ENCODE assay signal across 7 mouse cellular contexts in the genomic region with DNA sequence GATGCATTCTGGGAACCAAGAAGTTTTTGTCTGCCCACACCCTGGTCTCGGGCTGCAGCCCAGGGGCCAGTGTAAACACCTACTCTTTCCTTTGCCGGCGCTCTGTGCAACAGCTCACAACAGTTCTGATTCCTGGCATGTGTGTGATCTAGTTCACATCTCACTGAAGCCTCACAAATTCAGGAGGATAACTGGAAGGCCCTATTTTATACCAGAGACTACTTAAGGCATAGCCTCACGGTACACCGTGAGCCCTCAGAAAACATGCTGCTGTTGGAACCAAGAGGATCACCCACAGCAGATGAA. TPM values are rescaled to one million over a fixed set of nuclear protein-coding genes. Genes with fewer than 3 reads are reported as not detected.
DNase-seq lines count a peak whose midpoint lies in the region; ATAC-seq and TF ChIP-seq lines count a peak whose summit lies in the region.

No protein-coding gene starts in this region.

- peak overlapping the region; percentile 90 for H3K27ac ChIP-seq in left cerebral cortex, adult 2 months
- 0 out of 2 replicates have a peak overlapping the region, but pooled peaks have one; percentile 54 for H3K27ac ChIP-seq in forebrain, embryonic 11.5 days (ENCODE audit: low read depth, low read length)
- peak overlapping the region; percentile 65 for H3K27ac ChIP-seq in hindbrain, postnatal 0 days
- peak overlapping the region; percentile 92 for H3K27ac ChIP-seq in neural tube, embryonic 13.5 days (replicated peaks)

- no peak overlapping the region for H3K4me2 ChIP-seq in forebrain, embryonic 11.5 days (ENCODE audit: low read depth, low read length, severe bottlenecking)
- no peak overlapping the region for H3K4me2 ChIP-seq in hindbrain, postnatal 0 days (ENCODE audit: low read depth, low read length)
- no peak overlapping the region for H3K4me2 ChIP-seq in neural tube, embryonic 13.5 days

- H3K9ac ChIP-seq in forebrain, embryonic 11.5 days (ENCODE audit: low read length): no peak overlapping the region; the same call in 1 of the 2 replicates
- H3K9ac ChIP-seq in hindbrain, postnatal 0 days (replicated peaks; ENCODE audit: low read length): no peak overlapping the region
- peak overlapping the region; percentile 26 for H3K9ac ChIP-seq in neural tube, embryonic 13.5 days

- peak; percentile 63 for ATAC-seq in forebrain, embryonic 11.5 days (replicated peaks; ENCODE audit: low FRiP score)
- no peak for ATAC-seq in hindbrain, postnatal 0 days
- peak; percentile 40; the same call in 1 of the 2 replicates for ATAC-seq in neural tube, embryonic 13.5 days (ENCODE audit: low read depth)

- H3K9me3 ChIP-seq in forebrain, embryonic 11.5 days (ENCODE audit: control insufficient read depth, low read length): no peaks in the 10 kb centered on the region
- H3K9me3 ChIP-seq in hindbrain, postnatal 0 days (ENCODE audit: low read length): no peaks in the 10 kb centered on the region
- H3K9me3 ChIP-seq in neural tube, embryonic 13.5 days: no peaks in the 10 kb centered on the region

- no peaks in the 10 kb centered on the region for H3K36me3 ChIP-seq in forebrain, embryonic 11.5 days (ENCODE audit: control insufficient read depth, insufficient read depth, low read length)
- no peaks in the 10 kb centered on the region for H3K36me3 ChIP-seq in hindbrain, postnatal 0 days (ENCODE audit: insufficient read depth, low read length)
- H3K36me3 ChIP-seq in neural tube, embryonic 13.5 days: no peaks in the 10 kb centered on the region

- no peak overlapping the region for H3K4me3 ChIP-seq in left cerebral cortex, adult 2 months
- no peak overlapping the region for H3K4me3 ChIP-seq in forebrain, embryonic 11.5 days (ENCODE audit: low read depth, low read length)
- no peak overlapping the region for H3K4me3 ChIP-seq in hindbrain, postnatal 0 days (ENCODE audit: low read length)
- H3K4me3 ChIP-seq in neural tube, embryonic 13.5 days: no peak overlapping the region

- DNase-seq in left cerebral cortex, adult 2 months (ENCODE audit: extremely low spot score in 1 of 2, low spot score in 2 of 2): no peak
- DNase-seq in left cerebral cortex, postnatal 36 days (ENCODE audit: low spot score in 2 of 2): no peak
- DNase-seq in forebrain, embryonic 11.5 days (ENCODE audit: low spot score): no peak
- DNase-seq in hindbrain, postnatal 0 days (ENCODE audit: low spot score): no peak
- DNase-seq in thymus, postnatal 10 days (ENCODE audit: low spot score in 2 of 2): no peak
- no peak for DNase-seq in left cerebral cortex, postnatal 14 days (ENCODE audit: low spot score in 2 of 2)

- H3K4me1 ChIP-seq in forebrain, embryonic 11.5 days (replicated peaks; ENCODE audit: control insufficient read depth, insufficient read depth, low read length): peaks cover 14% of the 10 kb centered on the region; the same call in 1 of the 2 replicates
- peaks cover 20% of the 10 kb centered on the region; the same call in 1 of the 2 replicates for H3K4me1 ChIP-seq in hindbrain, postnatal 0 days (ENCODE audit: insufficient read depth, low read length)
- H3K4me1 ChIP-seq in neural tube, embryonic 13.5 days (replicated peaks): peaks cover 30% of the 10 kb centered on the region

- WGBS in forebrain, embryonic 11.5 days: 49% methylated on average over 5 of the region's 5 CpGs
- WGBS in hindbrain, postnatal 0 days: 40% methylated on average over 5 of the region's 5 CpGs
- WGBS in neural tube, embryonic 13.5 days: 47% methylated on average over 5 of the region's 5 CpGs

- TF ChIP-seq CTCF in left cerebral cortex, adult 2 months (IDR thresholded peaks at IDR 0.05): no peak
- TF ChIP-seq CTCF in hindbrain, postnatal 0 days (IDR thresholded peaks at IDR 0.05; ENCODE audit: low read depth): no peak

- intact Hi-C loops in left cerebral cortex, adult 2 months (cut with DNase I): loop anchor here (5.0 kb wide), 1 partner anchor 123 kb away; a partner anchor contains a TSS
- intact Hi-C loops in left cerebral cortex, postnatal 36 days (cut with DNase I): loop anchor here (5.0 kb wide), 2 partner anchors 53 to 73 kb away; a partner anchor contains a TSS
- intact Hi-C loops in left cerebral cortex, postnatal 14 days (cut with DNase I): no loop called here

- H3K27me3 ChIP-seq in forebrain, embryonic 11.5 days (ENCODE audit: control insufficient read depth, insufficient read depth, low read length): peaks cover 2% of the 10 kb centered on the region; the same call in 1 of the 2 replicates
- H3K27me3 ChIP-seq in hindbrain, postnatal 0 days (ENCODE audit: insufficient read depth, low read length): no peaks in the 10 kb centered on the region
- H3K27me3 ChIP-seq in neural tube, embryonic 13.5 days: no peaks in the 10 kb centered on the region

RNA-seq across cellular contexts. Expression of a gene that starts 10.5 kb away (rescaled TPM):
- 1 to 10 TPM; 6.2 to 7.7 TPM for total RNA-seq in left cerebral cortex, adult 2 months (2021)
- 1 to 10 TPM; 8.0 to 8.8 TPM for total RNA-seq in left cerebral cortex, postnatal 36 days (2021)
- polyA plus RNA-seq in forebrain, embryonic 11.5 days (2014; fragmentation: Nextera tagmentation; extraction: Ambion mirVana): 0.32 and 0.77 TPM in 2 replicates
- total RNA-seq in hindbrain, postnatal 0 days (2014; rRNA removed): 13.5 and 16.2 TPM in 2 replicates
- 7.1 and 7.3 TPM in 2 replicates for polyA plus RNA-seq in hindbrain, postnatal 0 days (2015; fragmentation: Nextera tagmentation; extraction: Ambion mirVana)
- polyA plus RNA-seq in neural tube, embryonic 13.5 days (2015; fragmentation: Nextera tagmentation; extraction: Ambion mirVana): 5.8 and 5.9 TPM in 2 replicates
- 1 to 10 TPM; 6.3 to 6.8 TPM for total RNA-seq in left cerebral cortex, postnatal 14 days (2021)

RNA-seq across cellular contexts. Expression of a gene that starts 39.9 kb away (rescaled TPM):
- 10 to 100 TPM; 46.4 to 49.2 TPM for total RNA-seq in left cerebral cortex, adult 2 months (2021)
- 10 to 100 TPM; 37.1 to 46.0 TPM for total RNA-seq in left cerebral cortex, postnatal 36 days (2021)
- polyA plus RNA-seq in forebrain, embryonic 11.5 days (2014; fragmentation: Nextera tagmentation; extraction: Ambion mirVana): 49.4 TPM in 2 replicates
- total RNA-seq in hindbrain, postnatal 0 days (2014; rRNA removed): 21.3 and 32.3 TPM in 2 replicates
- 66.3 and 66.5 TPM in 2 replicates for polyA plus RNA-seq in hindbrain, postnatal 0 days (2015; fragmentation: Nextera tagmentation; extraction: Ambion mirVana)
- 54.0 and 57.8 TPM in 2 replicates for polyA plus RNA-seq in neural tube, embryonic 13.5 days (2015; fragmentation: Nextera tagmentation; extraction: Ambion mirVana)
- total RNA-seq in left cerebral cortex, postnatal 14 days (2021): 10 to 100 TPM; 35.5 to 36.5 TPM

RNA-seq across cellular contexts. Expression of a gene that starts 53.1 kb away (rescaled TPM):
- total RNA-seq in left cerebral cortex, adult 2 months (2021): 10 to 100 TPM; 19.3 to 20.1 TPM
- 10 to 100 TPM; 19.2 to 19.3 TPM for total RNA-seq in left cerebral cortex, postnatal 36 days (2021)
- polyA plus RNA-seq in forebrain, embryonic 11.5 days (2014; fragmentation: Nextera tagmentation; extraction: Ambion mirVana): 5.2 and 5.5 TPM in 2 replicates
- total RNA-seq in hindbrain, postnatal 0 days (2014; rRNA removed): 11.6 and 17.4 TPM in 2 replicates
- polyA plus RNA-seq in hindbrain, postnatal 0 days (2015; fragmentation: Nextera tagmentation; extraction: Ambion mirVana): 21.1 and 21.7 TPM in 2 replicates
- 16.0 and 19.2 TPM in 2 replicates for polyA plus RNA-seq in neural tube, embryonic 13.5 days (2015; fragmentation: Nextera tagmentation; extraction: Ambion mirVana)
- total RNA-seq in left cerebral cortex, postnatal 14 days (2021): 10 to 100 TPM; 11.3 to 11.9 TPM
